Mouse (Mus musculus): ENCODE measurements at regions not wholly inside any gene's neighbourhood (a gene's known extent, or its start where the extent isn't known, plus 50 kb on each side); places are given as distances from the start of the nearest gene placed in this dataset.

- no peak for DNase-seq (ENCODE audit: low read depth, low spot score)
These were observed 175.8 kb downstream of the Efnb2 start for GRCm38 (mm10) chr8:8485252-8485651.

DNA sequence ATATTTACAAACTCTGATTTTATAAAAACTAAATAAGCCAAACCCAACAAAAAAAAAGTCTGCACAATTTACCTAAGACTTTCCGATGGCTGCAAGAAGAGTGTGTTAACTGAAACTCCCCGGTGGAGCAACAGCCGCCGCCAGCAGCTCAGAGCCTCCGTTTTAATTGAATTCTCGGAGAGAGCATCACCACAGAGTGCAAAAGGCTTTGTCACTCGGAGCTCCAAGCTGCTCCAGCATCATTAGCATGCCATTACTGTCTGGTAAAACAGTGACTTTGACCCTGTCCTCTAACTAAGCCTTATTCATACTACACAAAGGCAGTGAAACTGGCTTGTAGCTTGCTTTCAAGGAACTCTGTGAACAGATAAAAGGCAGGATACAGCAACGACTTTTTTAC, 176.5 kb downstream of the Efnb2 start:
- no peak for DNase-seq (ENCODE audit: low read depth, low spot score)

GRCm38 (mm10) chr8:8482707-8483480, 178.1 kb downstream of the Efnb2 start:
- no peak for DNase-seq (ENCODE audit: low read depth, low spot score)

GRCm38 (mm10) chr8:8477456-8477855, 183.6 kb downstream of the Efnb2 start:
- no peak for DNase-seq (ENCODE audit: low read depth, low spot score)

- no peak for DNase-seq (ENCODE audit: low read depth, low spot score)
These were observed 192.5 kb downstream of the Efnb2 start for GRCm38 (mm10) chr8:8468552-8468951.

GRCm38 (mm10) chr8:8466526-8467244, 194.4 kb downstream of the Efnb2 start:
- no peak for DNase-seq (ENCODE audit: low read depth, low spot score)

GRCm38 (mm10) chr8:8462455-8462854, 198.6 kb downstream of the Efnb2 start:
- DNase-seq (ENCODE audit: low read depth, low spot score) = no peak

DNA sequence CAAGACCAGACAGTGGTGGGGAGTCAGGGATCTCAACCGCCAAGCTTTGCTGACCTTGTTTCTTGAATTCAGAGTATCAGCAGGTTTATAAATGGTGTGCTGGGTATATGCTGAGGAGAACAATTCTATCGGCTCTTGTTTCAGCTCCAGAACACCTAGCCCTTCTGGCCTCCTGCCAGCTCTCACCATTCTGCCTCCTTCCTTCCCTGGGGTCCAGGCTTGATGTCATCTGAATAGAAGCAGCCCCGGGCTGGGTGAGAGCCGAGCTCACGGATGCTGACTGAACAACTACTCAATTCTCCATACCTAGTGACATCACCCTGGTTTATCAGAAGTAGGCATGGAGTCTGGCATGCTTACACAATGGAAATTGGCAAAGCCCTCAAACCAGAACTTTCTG, 203.5 kb downstream of the Efnb2 start:
- DNase-seq (ENCODE audit: low read depth, low spot score) = no peak

- DNase-seq (ENCODE audit: low read depth, low spot score) = no peak
These were observed 207.1 kb downstream of the Efnb2 start for GRCm38 (mm10) chr8:8453944-8454343.

DNA sequence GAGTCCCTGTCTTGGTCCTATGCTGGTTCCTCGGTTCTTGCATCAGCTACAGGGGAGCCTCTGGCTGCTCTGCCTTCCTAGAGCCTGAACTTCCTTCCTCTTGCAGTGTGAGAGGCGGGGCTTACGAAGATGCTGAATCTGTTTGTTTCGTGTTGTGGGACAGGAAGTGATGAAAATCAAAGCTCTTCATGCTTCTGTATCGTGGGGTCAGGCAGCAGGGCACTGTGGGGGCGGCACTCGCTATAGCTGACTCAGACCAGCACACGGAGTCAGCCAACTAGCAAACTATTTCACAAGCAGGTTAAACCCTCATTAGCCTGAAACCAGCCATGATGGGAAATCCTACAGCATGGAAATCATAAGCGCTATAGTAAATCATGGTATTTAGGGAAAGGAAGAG, 208.8 kb downstream of the Efnb2 start:
- no peak for DNase-seq (ENCODE audit: low read depth, low spot score)

DNA sequence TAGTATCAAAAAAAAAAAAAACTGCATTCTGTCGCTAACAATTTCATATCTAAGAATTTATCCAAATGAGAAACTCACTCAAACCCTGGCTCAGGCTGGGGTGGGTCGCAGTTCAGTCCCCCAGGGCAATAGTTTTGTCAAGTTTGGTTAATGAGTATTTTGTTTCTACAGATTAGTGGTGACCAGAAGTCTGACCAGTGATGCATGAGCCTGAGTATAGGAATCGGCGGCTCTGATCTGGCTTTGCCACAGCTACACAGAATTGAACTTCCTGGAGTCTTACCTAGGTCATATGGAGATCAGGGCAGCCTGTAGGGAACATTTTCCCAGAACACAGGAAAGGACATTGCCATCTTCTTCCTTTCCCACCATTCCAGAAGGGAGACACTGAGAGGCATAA, 212.1 kb downstream of the Efnb2 start:
- DNase-seq (ENCODE audit: low read depth, low spot score) = no peak

GRCm38 (mm10) chr8:8441568-8441967, 219.5 kb downstream of the Efnb2 start:
- DNase-seq (ENCODE audit: low read depth, low spot score) = no peak

DNA sequence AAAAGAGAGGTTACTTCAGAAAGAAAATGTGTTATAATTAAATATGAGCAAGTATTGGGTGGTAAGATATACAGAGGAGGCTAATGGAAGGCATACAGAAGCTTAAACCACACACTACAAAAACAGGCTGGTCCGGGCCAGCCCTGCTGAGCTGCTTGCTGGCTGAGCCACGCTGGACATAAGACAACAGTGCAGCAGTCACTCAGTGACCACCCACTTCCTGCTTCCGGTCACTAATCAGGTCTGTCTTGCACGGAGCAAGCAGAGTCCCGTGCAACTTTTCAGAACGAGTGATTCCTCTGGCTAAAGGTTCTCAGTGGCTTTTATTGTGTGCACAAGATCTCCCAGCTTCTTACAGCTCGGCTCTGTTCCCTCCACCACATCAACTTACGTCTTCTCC, 220.1 kb downstream of the Efnb2 start:
- no peak for DNase-seq (ENCODE audit: low read depth, low spot score)

DNA sequence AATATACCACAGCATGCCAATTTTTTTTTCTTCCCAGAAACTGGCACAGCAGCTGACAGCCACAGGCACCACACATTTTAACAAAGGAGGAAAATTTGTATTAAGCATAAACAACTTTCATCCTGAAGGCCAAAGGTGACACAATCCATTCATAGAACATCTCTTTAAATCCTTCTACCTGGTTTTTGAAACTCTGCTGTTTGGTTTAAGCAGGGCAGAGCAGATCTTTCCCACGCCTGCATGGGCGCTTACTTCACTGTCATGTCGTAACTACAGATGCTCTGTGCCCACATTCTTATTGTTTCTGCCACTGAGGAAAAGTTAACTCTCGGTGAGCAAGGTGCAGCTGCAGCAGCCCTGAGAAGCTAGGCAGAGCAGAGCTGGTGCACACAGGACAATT, 234.8 kb downstream of the Efnb2 start:
- no peak for DNase-seq (ENCODE audit: low read depth, low spot score)

GRCm38 (mm10) chr8:8423443-8423842, 237.6 kb downstream of the Efnb2 start:
- no peak for DNase-seq (ENCODE audit: low read depth, low spot score)

- DNase-seq (ENCODE audit: low read depth, low spot score) = no peak
These were observed 239.3 kb downstream of the Efnb2 start for GRCm38 (mm10) chr8:8421713-8422112.

DNA sequence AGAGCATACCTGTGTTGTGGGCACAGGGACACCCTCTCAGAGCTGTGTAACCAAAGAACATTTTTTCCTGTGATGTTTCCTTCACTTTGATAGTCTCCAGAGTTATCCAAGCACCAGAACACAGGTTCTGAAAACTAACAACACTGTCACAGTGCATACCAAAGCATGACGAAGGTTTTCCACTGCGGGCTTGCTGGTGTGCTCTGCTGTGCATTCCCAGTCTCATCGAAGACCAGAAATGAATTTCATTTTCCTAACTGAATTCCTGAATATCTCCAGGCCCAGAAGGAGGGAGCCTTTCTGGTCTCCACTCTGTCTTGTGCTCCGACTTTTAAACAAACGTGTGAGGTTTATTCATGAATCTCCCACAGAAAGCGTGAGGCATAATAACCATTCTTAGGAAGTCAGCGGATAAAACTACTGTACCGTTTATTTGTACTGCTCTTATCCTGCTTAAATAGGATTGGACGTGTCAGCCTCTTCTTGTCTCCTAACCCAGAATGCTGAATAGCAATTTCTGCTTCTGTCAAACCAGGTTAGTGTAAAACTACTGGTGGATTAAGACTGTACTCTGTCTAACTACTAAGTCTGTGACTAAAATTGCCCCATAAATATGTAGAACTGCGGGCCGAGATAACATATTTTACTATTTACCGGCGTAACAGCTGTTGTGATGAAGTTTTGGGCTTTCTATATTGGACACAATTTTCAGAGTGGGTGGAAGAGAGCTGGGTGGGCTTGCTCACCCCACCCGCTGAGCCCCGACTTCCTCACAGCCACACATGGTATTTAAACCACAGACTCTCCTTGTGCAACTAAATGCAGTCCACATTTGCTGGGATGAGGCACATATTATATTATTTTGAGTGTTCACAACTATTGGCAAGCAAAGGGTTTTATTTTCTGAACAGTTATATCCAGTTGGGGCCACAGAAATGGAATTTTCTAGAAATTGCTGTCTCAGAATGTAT, 241.4 kb downstream of the Efnb2 start:
- DNase-seq (ENCODE audit: low read depth, low spot score) = no peak

DNA sequence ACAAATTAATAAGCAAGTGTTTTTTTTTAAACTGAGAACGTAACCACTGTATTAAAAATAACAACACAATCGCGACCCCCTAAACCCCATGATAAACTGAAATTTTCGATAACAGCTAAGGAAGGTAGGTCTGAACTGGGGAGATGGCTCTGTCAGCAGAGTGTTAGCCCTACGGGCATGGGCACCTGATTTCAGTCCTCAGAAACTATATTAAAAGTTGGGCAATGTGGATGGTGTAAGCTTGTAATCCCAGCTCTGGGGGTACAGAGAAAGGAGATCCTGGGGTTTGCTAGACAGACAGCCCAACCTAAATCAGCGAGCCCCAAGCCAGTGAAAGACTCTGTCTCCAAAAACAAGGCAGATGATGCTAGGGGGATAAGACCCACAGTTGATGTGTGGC, 242.1 kb downstream of the Efnb2 start:
- DNase-seq (ENCODE audit: low read depth, low spot score) = no peak

DNA sequence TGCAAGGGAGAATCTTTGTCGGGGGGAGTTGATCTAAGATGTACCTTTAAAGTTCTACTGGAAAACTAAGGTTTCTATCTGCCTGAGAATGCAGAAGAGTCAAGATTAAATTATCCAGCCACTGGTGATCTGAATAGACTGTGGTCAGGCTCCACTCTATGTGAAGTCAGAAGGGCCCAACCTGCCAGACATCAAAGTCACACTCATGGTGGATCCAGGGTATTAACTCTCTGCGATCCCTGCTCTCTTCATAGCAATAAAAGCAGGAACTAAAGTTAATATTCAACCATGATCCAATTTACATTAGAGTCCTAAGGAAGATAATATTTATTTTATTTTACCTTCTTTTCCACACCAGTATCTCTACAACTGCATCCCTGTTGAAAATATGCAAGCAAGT, 242.5 kb downstream of the Efnb2 start:
- DNase-seq (ENCODE audit: low read depth, low spot score) = no peak

DNA sequence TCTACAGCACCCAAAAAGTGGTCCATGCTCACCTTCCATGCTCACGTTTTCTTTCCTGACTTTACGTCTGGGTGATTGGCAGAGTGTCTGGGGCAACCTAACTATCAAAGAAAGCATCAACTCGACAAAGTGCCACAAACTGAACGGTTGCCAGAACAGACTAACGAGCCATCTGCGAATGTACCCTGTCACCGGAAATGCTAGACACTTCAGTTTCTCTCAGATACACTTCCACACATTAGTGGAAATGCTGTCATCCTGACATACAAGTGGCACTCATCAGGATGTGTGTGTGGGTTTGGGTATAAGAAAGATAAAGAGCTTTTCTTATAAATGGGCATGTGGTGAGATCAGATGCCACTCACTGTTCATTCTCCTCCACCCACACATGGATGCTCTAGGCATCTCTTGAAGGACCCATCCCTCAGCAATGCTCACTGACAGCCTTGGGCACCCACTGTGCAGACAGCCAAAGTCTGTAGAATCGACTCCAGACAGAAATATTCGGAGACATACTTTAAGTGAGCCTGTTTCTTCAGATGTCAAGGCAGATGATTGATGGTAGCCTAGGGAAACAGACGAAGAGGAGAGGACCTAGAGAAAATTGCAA, 244.8 kb downstream of the Efnb2 start:
- DNase-seq (ENCODE audit: low read depth, low spot score) = no peak

GRCm38 (mm10) chr8:8407357-8407756, 253.7 kb downstream of the Efnb2 start:
- DNase-seq (ENCODE audit: low read depth, low spot score) = no peak

DNA sequence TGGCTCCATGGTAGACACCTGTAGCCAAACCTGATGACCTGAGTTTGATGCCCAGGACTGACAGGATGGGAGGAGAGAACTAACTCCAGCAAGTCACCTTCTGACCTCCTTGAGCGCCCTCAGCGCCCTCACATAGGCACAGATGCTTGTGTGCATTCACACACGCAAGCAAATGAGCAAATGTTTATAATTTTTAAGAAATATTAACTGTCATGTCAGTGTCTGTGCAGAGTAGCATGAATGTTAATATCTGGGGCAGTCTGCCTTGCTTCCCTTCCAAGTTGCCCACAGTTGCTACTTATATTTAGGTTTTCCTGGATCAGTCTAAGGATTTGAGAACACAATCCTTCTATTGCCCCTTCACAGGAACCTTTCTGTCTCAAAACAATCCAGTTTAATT, 257.6 kb downstream of the Efnb2 start:
- no peak for DNase-seq (ENCODE audit: low read depth, low spot score)
